ENCODE assay signal across 14 mouse cellular contexts in genomic region chr5:149068247-149068740, GRCm38 (mm10).
A peak's percentile ranks its signal among the peaks of the same experiment; 100 is the strongest.
DNase-seq lines count a peak whose midpoint lies in the region; ATAC-seq and TF ChIP-seq lines count a peak whose summit lies in the region.
"Had no signal": no experiment of that assay in that cellular context is flagged by ENCODE, and none has a peak within 500 bp of the region (broad histone marks: within the 10 kb centered on the region; RNA-seq: fewer than 3 reads in every experiment).

No protein-coding gene starts in this region.

- ATAC-seq in inflammation-experienced regulatory T-cells, adult 6 months: peak; percentile 62
- ATAC-seq: forebrain, postnatal 0 days had no signal

- no peak overlapping the region for H3K27ac ChIP-seq in testis, adult 2 months (ENCODE audit: control insufficient read depth, insufficient read depth, low read depth, low read length)
- no peak overlapping the region for H3K27ac ChIP-seq in small intestine, adult 2 months (ENCODE audit: insufficient read depth, low read depth, low read length)
- H3K27ac ChIP-seq: hindbrain, embryonic 13.5 days; neural tube, embryonic 12.5 days had no signal

- H3K36me3 ChIP-seq in testis, adult 2 months (ENCODE audit: control insufficient read depth, insufficient read depth, low read length): no peaks in the 10 kb centered on the region
- no peaks in the 10 kb centered on the region for H3K36me3 ChIP-seq in small intestine, adult 2 months (ENCODE audit: control insufficient read depth, insufficient read depth, low read length)
- H3K36me3 ChIP-seq: hindbrain, embryonic 13.5 days; neural tube, embryonic 12.5 days had no signal

- TF ChIP-seq CTCF in testis, adult 2 months (IDR thresholded peaks at IDR 0.05; ENCODE audit: control insufficient read depth, insufficient read depth, insufficient replicate concordance, low read depth, low read length): no peak
- TF ChIP-seq CTCF in small intestine, adult 2 months (IDR thresholded peaks at IDR 0.05; ENCODE audit: extremely low read depth, insufficient read length, insufficient replicate concordance, low read depth, low read length): no peak

- peaks cover 14% of the 10 kb centered on the region for H3K4me1 ChIP-seq in testis, adult 2 months (ENCODE audit: control insufficient read depth, insufficient read depth, low read length)
- peaks cover 3% of the 10 kb centered on the region; the same call in 1 of the 2 replicates for H3K4me1 ChIP-seq in small intestine, adult 2 months (ENCODE audit: control insufficient read depth, insufficient read depth, insufficient read length, low read length)
- H3K4me1 ChIP-seq: hindbrain, embryonic 13.5 days; neural tube, embryonic 12.5 days had no signal

- TF ChIP-seq POLR2A in testis, adult 2 months (IDR thresholded peaks at IDR 0.05; ENCODE audit: control insufficient read depth, low read depth, low read length): no peak
- no peak for TF ChIP-seq POLR2A in small intestine, adult 2 months (IDR thresholded peaks at IDR 0.05; ENCODE audit: low read depth, low read length)

- no peaks in the 10 kb centered on the region for H3K27me3 ChIP-seq in testis, adult 2 months (ENCODE audit: control insufficient read depth, insufficient read depth, low read length)
- no peaks in the 10 kb centered on the region for H3K27me3 ChIP-seq in small intestine, adult 2 months (ENCODE audit: control insufficient read depth, insufficient read depth, low read length)
- H3K27me3 ChIP-seq: hindbrain, embryonic 13.5 days; neural tube, embryonic 12.5 days had no signal

- 75% methylated on average over 17 of the region's 17 CpGs for WGBS in small intestine, adult 2 months

- peak overlapping the region; percentile 47 for H3K4me3 ChIP-seq in testis, adult 2 months (ENCODE audit: control insufficient read depth, low read depth, low read length)
- H3K4me3 ChIP-seq in small intestine, adult 2 months (ENCODE audit: low read depth, low read length): peak overlapping the region; percentile 32; the same call in 1 of the 2 replicates
- H3K4me3 ChIP-seq: hindbrain, embryonic 13.5 days; neural tube, embryonic 12.5 days had no signal

- no peak for DNase-seq in testis, postnatal 14 days (ENCODE audit: low spot score)
- peak; percentile 18 for DNase-seq in T-cell, adult 2 months (ENCODE audit: low spot score)
- DNase-seq in cerebellum, postnatal 4 days (ENCODE audit: low spot score in 2 of 2): no peak
- DNase-seq in urinary bladder, postnatal 4 days (ENCODE audit: low spot score in 2 of 2): no peak
- no peak for DNase-seq in urinary bladder, adult 2 months (ENCODE audit: low spot score)
- DNase-seq: forebrain, postnatal 0 days; kidney, postnatal 10 days; left cerebral cortex, postnatal 4 days; right cerebral cortex, postnatal 4 days had no signal
